Mouse (Mus musculus): Measurements from ENCODE around the gene Lum.

Gene Lum

DNA sequence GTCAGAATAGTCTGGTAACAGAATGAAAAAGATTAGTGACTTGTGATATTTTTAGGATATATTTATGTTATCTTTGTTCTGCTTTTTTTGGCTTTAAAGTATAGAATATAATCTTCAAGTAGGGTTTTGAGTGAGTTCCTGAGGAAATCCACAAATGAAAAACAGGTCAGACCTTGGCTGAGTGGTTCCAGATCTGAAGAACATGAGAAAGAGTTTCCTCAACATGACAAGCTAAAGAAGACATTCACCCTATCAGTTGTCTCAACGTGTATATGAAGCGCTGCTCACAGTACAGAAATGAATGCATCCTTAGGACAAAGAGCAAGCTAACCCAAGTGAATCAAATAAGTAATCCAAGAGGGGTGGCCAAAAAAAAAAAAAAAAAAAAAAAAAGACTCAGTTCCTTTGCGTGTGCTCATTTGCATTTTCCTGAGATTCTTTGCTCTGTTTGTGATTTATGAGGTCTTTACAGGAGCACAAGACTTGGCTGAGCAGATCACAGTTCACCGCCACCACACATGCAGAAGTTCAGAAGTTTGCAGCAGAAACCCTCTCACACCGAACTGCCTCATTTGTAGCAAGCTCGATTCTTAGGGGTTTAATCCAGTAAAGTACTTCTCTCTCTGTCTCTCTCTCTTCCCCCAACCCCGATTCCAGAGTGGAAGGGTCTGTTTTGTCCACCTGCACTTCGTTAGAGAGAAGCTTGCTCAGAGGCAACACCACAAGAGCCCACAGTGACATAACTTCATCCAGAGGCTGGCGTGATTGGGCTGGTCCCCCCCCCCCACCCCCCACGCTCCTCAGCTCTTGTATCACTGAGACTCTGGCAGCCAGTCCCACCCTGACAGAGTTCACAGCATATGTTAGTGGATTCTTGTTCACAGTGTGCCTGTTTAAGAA is at the start of gene Lum:
Gene Lum (plus strand): TSS at position 172 of the 900 bp plus-strand sequence.
- no peak for DNase-seq (ENCODE audit: low spot score in 2 of 2)

DNA sequence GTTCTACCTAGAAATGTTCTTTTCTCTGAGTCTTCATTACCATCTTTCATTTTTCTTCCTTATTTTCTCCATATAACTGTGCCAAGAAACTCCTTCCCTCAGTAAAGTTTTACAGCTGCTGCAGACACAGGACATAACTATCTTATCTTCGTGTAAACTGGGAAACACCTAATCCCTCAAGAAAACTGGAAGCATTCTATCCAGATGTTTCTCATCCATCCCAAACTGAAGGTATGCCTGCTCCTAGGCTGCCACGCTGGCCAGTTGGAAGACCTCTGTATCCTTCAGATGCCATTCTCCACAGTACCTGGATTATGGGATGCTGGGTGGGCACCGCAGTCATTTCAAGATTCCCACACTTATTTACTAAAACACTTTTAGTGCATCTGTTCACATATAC is 41.6 kb upstream of the Lum start:
- no peak for DNase-seq (ENCODE audit: low spot score in 2 of 2)

DNA sequence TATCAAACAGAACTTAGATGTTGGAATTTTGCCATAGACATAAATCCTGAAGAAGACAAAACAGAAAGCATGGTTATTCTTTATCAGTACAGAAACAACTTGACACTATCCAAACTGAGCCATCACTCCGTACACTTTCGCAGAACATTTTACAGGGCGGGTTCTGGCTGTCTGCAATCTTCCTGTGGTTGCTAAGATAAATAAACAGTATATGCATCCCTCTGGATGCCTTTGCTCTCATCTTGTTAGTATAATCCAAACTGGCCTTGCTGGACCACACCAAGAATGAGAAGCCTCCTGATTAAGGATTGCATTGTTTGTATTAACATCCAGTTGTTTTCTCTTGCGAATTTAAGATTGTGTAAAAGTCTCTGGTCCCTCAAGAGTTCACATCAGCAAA is 29.2 kb upstream of the Lum start:
- DNase-seq (ENCODE audit: low spot score in 2 of 2): no peak

DNA sequence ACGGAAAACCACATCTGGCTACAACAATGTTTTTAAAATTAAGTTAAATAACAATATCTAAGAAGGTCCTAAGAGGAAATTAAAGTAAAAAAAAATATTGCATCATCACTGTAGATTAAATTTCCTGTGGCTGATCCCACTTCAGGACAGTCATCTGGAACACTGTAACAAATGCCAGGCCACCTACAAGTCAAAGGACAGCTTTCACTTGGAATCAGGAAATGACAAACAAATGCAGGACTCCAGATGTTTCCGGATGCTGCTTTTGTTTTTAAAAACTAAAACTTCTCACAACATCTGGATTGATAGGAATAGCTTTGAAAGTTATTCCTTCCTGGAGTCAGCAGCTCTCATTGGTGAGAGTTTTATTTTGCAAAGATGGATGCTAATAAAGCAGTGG is 28.0 kb upstream of the Lum start:
- DNase-seq (ENCODE audit: low spot score in 2 of 2): no peak

DNA sequence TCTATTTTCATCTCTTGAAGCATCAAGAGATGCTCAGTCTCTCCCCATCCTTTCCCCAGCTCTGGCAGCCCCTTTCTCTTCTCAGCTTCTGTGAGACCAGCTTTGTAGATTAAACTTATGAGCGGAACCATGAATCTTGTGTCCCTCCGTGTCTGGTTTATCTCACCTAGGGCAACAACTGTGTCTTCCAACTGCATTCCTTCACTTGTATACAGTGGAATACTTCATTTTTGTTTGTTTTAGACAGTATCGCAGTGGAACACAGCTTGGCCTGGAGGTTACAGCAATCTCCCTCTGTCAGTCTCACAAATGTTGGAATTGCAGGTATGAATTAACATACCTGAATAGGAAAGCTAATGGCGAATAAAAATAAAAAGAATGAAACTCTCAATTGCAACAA is 26.7 kb upstream of the Lum start:
- DNase-seq (ENCODE audit: low spot score in 2 of 2): no peak

DNA sequence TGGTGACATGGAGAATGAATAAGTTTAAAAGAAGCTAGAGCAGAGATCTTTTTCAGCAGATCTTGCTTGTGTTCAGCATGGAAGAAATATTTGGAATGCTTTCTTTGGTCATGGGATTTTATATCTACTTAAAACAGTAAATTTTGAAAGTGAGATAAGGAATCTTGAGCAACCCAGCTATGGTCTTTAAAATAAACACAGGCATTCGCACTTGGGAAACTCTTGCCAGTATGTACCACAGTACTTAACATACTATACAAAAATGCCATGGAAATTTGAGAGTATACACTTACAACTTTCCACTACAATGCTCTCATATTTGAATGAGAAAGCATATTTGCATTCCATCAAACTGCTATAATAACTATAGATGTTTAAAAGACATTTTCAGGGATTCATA is 17.2 kb upstream of the Lum start:
- no peak for DNase-seq (ENCODE audit: low spot score in 2 of 2)

DNA sequence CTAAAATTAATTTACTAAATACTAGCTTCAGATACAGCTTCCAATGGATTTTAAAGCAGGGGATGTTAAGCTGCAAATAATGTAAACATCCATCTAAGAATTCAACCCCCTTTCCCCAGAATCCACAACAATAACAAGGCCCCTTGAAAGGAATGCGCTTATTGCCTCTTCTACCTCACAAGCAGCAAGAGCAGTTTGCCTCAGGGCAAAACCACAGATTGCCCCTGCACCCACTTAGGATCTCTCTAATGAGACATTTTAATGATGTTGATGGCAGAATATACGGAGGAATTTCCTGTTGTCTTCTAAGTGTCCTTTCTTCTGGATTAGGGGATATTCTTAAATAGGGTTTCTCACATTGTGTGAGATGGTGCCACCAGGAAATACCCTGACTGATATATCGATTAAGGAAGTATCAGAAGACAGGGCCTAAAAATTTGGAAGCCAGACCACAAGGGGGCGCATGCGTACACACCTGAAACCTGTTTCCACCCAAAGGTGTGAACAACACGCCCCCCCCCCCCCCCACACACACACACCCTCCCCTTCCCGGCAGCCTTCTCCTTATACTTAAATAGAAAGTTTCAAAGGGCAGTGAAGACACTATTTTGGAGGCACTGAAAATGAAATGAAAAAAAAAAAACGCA is 2.7 kb downstream of the Lum start:
- DNase-seq (ENCODE audit: low spot score in 2 of 2): no peak

- DNase-seq (ENCODE audit: low spot score in 2 of 2): no peak
Observed at GRCm38 (mm10) chr10:97582543-97583231, 17.8 kb downstream of the Lum start.

DNA sequence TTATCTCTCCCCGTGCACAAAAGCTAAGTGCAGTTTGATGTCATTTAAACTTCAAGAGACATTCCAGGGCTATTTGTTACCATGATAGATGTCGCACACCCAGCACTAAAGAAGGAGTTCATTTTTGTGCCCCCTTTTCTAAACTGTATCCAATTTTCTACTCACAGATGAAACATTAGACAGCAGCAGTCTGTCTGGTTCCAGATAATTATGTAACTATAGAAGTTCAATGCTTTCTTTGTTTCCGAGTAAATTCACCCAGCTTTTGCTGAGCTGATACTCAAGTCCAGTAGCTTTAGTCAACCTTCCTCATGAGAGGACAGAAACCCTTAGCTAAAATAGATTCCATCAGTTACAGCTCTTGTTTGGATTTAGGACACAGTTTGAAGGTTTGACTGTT is 19.2 kb downstream of the Lum start:
- DNase-seq (ENCODE audit: low spot score in 2 of 2): no peak

- DNase-seq (ENCODE audit: low spot score in 2 of 2): no peak
Observed at GRCm38 (mm10) chr10:97587159-97587558, 22.2 kb downstream of the Lum start.

DNA sequence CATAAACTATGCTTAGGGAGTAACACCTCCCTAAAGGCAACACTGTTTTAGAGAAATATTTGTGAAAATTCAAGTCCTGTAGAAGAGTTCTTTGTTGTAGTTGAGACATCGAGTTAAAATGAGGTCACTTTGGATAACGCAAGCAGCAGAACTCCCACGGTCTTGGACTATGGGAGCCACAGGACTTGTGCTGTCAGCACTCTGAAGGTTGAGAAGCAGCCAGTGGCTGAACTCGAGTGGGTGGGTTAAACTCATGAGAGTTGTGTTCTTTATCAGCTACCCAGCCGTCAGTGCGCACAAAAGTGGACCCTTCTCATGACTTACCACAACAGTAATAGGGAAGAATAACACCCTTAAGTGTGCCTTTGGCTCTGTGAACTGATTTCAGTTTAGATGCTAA is 24.6 kb downstream of the Lum start:
- no peak for DNase-seq (ENCODE audit: low spot score in 2 of 2)

DNA sequence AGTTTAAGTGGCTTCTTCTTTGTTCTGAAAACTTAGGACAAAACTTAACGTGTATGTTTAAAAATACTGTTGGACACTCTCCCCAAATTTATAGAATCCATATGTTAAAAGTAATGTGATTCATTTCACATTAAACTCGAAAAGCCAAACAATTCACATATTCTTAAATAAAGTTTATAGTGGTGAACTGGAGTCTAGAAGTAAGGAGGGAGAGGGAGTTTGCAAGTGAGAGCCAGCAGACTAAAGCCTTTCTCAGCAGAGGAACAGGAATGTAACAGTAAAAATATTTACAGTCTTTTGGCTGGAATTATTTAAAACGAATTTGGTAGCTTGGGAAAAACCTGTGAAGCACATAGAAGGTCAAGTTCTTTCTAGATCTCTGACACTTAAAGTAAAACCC is 26.1 kb downstream of the Lum start:
- DNase-seq (ENCODE audit: low spot score in 2 of 2): no peak

- DNase-seq (ENCODE audit: low spot score in 2 of 2): no peak
Observed at GRCm38 (mm10) chr10:97591685-97592084, 26.8 kb downstream of the Lum start.

DNA sequence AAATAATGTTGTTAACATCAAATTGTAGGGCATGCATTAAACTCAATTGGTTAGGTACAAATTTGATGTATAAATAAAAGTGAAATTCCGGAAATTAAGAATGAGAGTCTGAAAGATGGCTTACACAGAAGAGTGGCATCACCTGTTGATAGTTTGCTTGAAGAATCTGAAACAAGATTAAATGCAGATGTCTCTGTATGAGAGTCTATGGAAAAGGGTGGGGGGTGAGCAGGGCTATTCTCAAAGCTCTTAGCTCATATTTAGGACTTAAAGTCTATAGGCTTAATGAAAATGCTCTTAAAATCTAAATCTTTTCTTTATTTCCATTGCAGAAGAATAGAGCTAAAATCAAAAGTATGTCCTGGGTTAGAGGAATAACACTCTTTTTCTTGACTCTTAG is 30.8 kb downstream of the Lum start:
- DNase-seq (ENCODE audit: low spot score in 2 of 2): no peak

DNA sequence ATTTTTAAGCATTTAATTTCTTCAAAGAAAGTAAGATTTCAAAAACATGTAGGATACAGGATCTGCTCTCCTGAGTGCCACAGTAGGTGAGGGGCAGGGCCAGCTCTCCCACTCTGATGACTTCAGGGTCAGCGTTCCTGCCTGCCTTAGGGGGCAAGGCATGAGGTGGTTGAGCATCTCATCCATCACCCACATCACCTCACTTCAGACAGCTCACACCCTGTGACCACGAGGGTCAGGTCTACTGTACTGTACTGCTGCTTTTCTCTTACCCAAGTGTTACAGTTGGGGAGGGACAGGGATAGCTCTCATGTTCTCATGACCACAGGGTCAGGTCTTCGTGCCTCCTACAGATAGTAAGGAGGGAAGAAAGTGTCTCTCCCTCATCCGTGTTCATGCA is 36.8 kb downstream of the Lum start:
- DNase-seq (ENCODE audit: low spot score in 2 of 2): no peak

- DNase-seq (ENCODE audit: low spot score in 2 of 2): no peak
Observed at GRCm38 (mm10) chr10:97603256-97603655, 38.3 kb downstream of the Lum start.

DNA sequence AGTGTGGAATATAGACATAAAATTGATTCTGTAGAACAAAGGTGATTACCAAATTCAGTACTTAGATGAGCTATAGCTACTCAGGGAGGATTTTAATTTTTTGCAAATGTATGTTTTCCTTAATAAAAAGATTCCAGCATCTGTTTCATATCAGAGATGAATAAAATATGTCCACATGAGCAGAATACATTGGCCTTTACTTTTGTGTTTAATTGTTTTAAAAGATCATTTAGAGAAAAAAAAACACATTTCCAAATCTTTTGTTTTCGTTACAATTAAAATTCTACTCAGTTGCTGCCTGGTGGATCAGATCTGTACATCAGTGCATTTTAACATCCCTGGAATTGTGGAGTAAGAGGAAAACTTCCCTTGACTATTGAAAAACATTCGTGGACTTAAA is 41.7 kb downstream of the Lum start, which contains the start of gene Kera:
Gene Kera (plus strand): TSS at position 301 of the 400 bp plus-strand sequence.
- no peak for DNase-seq (ENCODE audit: low spot score in 2 of 2)
